Mouse (Mus musculus): ENCODE data around the gene 5730522E02Rik.

The 5730522E02Rik gene

DNA sequence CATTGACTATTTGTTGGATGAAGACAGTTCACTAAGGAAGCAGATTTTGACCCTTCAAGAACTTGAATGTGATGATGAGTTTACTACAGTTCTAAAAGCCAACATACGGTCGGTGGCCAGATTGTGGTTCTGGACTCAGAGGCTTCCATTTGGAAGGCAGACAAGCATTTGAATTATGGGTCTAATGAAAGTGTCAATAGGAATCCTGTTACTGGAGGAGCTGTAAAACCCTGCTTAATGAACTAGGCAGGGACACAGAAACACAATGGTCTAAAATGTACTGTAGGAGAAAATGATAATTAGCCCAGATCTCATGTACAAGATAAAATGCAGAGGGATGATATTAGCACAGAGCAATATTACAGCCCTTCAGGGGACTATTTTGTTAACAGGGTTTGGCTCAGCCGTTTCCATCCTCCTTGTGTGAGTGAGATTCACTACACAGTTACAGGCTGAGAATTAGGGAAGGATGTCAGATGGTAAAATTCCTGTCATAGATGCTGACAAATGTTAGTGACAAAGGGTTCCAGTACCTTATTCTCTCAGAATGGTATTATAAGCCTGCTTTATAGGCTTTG lies 439.5 kb downstream of the 5730522E02Rik start:
- WGBS, result 69% methylated on average over 3 of the region's 3 CpGs

DNA sequence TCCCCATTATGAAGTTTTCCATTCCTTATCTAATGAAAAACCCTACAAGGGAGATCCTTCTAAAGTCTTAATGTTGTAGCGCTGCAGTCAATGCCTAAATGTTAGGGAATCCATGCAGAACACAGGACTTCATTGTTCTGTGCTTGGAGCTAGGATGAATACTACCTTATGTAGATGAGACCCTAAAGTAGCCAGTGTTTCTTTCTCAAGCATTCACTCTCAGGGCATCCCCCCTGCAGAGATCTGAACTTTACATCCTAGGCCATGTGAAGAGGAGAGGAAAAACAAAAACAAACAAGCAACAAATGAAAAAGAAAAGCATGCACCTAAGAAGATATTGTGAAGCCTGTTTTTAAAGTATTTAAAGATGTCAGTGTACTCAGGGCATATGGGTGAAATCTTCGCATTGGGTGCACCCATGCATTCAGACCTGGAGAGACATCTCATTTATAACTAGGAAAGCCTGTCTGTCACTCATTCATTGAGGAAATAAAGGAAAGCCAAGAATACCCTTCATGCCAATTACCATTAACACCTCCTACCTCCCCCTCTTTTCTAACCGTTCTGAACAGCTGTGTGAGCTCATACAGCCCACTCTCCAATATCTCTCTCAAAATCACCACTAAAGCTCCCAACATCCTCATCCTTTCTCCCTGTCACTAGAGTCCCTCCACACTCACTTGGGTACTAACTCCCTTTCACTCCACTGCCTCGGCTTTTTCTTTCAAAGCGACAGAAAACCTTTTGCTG lies 442.8 kb downstream of the 5730522E02Rik start:
- WGBS, result 47% methylated on average over 5 of the region's 5 CpGs

DNA sequence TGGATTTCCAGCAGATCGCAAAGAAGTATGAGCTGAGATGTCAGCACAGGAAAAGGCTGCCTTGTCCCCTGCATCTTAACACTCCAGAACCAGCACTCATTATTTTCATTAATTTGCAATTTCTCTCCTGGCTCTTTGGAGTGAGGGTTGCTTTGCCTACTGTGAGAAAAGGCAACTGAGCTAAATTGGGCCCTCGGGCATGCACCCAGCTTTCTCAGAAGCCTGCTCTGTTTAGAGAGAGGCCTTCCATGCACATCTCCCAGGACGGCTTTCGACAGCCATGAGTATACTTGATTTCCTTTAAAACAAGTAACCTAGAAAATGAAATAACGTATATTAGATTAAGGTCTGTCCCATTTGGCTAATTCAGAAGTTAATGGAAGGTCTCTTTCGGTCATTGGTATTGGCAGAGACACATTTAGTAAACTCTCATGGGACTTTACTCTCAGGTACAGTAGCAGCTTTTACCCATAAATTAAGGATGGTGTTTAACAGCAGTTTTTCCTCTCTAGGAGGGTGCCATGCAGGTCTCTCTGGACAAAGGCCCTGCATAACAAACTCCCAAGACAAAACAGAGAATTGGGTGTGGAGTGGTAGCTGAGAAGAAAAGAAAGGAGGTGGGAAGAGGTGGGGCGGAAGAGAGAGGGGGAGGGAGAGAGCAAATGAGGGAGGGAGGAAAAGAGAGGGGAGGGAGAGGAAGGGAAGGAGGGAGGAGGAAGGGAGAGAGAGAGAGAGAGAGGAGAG lies 457.2 kb downstream of the 5730522E02Rik start:
- 68% methylated on average over 7 of the region's 7 CpGs for WGBS

DNA sequence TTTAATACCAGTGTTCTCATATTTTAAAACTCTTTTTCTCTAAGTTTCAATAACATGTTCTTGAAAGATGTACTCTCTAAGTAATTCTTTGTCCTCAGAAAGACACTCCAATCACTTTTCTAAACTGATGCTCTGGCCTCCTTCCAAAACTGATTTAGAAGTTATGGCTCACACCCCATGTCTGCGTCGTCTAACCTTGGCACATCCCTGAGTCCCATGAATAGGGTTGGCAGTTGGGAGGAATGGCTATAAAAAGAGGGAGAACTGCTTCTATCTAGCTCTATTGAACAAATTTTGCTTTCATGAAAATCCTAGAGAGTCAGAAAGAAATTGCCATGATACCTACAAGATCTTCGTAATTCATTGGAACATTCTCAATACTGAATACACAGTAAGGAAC lies 458.1 kb downstream of the 5730522E02Rik start:
- 45% methylated on average over 3 of the region's 3 CpGs for WGBS

DNA sequence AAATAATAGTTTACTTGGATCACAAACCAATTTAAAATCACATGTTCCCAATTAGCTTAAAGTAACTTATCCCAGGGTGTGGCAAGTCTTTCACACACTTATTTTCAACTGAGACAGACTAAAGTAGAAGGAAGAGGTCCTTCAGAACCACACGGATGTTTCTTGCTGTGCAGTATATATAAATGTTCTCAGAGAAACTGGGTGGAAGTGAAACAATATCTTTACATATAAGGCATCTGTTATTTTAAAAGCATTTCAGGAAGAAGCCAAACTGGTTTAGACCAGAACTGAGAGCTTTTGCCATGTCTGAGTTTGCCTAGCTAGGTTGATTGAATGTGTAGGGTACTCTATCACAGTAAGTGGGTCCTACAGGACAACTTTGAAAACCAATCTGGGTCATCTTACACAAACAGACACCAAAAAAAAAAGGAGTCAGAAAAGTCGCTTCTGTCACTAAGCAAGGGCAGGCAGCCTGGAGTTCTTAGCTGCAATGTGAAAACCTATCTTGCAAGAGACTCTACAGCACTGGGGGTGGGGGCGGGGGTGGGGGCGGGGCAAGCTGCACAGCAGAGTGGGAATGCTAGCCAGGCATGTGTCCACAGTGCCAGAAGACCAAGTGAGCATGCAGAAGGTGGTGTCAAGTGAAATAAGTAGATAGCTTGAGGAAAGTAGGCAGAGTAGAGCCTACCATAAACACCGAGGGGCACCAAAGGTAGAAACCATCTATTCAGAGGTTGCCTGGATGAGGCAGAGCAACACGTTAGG lies 463.3 kb downstream of the 5730522E02Rik start:
- WGBS, result 50% methylated on average over 6 of the region's 6 CpGs

DNA sequence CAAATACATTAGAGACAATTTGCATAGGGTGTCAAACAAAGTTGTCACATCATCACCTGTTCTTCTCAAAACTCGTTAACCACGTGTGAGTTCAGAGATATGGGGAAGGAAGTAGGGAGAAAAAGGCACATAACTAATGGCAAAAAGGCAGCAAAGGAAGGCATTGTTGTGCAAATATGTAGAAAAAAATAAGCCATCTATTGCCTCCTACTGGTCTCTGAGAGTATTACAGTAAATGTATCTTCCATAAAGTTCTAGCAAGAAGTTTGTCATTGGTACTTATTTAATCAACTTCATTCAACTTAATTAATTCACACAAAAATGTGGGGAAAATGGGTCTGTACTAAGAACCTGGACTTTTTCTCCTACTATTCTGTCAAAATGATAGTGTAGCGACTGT lies 466.9 kb downstream of the 5730522E02Rik start:
- 81% methylated on average over 3 of the region's 3 CpGs for WGBS

DNA sequence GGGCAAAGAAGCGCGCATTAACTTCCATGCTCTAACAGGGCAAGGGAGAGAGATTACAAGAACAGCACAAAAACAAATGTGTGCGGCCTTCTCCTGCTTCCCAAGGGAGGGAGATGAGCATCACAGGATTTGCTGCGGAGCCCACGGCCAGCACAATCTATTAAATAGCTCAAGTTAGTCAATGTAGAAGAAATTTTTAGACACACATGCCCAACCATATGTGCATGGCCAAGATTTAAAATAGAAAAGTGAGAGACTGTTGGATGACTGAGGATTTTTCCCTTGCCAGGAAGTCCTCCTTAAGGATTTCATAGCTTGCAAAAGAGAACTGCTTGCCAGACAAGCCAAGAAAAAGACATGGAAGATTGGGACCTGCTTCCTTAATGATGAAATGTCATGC lies 473.3 kb downstream of the 5730522E02Rik start:
- 60% methylated on average over 5 of the region's 5 CpGs for WGBS

DNA sequence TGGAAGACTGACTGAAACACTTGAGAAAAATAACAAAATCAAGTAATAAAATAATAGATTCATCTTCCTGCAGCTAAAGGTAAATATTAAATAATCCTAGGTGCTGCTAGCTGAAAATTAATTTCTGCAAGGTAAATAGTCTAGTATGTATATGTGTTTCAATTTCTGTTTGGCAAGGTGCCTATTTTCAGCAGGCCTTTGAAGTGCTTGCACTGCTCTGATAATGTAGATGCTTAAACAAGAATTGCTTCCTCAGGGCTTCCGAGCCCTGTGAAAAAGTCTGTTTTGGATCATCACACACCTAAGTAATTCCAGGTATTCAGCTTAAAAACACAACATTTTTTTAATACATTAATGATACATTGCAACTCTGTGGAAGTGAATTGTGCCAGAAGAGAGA lies 481.1 kb downstream of the 5730522E02Rik start:
- WGBS, result 88% methylated on average over 1 of the region's 1 CpGs

DNA sequence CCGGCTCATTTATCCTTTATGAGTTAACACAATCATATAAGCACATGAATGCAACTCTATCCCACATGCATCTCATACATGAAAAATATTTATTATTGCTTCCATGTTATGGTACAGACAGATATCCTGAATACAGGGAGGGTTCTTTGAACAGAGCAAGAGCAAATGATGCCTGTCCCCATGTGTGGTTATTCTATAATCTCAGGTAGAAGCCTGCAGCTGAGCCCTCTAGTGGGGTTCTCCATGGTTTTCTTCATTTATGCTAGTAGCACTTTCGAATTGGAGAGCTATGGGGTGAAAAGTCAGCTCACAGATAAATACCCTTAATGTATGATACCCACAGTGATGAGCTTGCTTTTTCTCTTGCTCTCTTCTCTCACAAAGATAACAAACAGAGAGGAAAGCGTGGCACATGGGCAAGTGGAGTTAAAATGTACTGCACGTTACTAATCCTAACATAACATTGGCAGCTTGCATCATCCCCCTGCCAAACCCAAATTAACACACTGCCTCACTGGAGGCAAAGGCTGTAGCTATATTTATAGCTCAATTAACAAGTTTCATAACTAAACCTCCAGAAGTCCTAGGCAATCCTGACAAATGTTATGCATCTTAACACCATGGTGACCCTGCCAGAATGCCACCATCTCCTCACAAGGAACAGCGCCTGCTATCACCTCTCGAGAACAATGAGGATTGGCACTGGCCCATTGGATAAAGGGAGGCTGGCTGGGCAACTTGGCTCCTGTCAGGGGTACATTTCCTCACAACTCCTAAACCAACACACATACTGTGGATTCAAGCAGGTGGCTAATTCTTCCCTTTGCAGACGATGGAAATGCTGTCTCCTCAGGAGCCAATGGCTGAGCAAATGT lies 494.9 kb downstream of the 5730522E02Rik start:
- WGBS, result 39% methylated on average over 7 of the region's 7 CpGs

DNA sequence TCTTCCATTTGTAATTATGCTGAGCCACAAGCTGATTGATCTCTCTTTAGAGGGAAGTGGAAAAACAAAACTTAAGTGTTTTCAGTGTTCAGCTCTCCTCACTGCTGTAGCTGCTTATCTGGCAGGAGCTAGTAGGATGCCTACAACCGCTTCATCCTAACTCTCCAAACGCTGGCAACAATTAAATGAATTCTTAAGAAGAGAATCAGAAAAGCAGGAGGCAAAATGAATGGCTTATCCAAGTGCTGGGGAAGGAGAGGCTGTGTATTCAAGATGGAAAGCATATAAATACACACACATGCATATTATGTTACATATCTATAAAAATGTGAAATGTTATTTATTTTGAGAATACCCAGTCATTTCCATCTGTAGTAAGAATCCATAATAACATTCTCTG lies 500.0 kb downstream of the 5730522E02Rik start:
- WGBS, result 24% methylated on average over 2 of the region's 2 CpGs

DNA sequence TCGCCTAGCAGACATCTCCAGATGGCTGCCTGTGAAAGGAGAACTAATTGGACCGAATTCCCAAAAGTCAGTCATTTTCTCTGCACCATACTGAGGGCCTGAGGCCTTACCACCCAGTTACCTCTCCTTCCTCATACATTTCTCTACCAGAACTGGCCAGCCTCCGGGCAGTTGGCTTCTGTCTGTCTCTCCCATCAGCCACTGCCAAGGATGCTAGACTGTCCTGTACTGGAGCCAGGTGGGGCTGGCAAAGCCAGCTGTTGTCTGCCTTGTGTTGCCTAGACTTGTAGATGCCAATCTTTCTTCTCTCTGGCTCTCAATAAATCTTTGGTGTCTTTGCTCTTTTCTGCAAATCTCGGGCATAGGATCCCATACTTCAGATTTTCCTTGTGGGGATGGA lies 500.7 kb downstream of the 5730522E02Rik start:
- 46% methylated on average over 4 of the region's 4 CpGs for WGBS

DNA sequence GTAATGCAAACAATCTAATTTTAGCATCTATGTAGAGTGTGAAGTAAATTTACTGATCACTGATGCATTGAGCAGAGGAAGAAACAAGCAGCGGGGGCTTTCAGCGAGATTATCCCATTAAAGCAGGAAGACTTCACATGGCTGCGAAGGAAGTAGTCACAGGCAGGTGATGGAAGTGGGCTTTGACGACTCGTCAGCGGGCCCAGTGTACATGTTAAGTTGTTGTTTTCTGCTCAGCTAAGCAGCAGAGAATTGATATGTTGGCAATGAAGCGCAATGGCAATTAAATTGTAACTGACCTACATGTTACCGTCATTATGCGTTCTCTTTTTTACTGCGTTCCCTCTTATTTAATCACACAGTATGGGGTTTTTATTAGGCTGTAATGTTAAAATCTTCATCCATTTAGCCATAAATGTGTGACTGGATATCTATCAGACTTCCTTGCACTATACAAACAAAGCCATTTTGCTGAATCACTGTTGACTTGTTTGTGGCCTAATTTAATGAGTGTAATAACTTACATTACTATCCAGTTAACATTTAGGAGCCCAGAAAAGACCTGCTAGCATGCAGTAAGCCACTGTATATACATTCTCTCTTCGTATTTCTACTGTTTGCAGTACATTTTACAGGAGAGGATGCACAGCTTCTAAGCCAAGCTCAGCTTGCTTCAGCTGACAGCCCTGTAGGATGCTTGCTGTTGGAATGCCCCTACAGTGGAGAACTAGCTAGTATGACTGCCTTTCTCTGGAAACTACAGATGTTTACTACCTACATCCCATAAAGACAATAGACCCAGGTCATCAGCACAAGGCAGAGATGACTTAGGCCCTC lies 506.0 kb downstream of the 5730522E02Rik start:
- WGBS, result 59% methylated on average over 11 of the region's 11 CpGs

DNA sequence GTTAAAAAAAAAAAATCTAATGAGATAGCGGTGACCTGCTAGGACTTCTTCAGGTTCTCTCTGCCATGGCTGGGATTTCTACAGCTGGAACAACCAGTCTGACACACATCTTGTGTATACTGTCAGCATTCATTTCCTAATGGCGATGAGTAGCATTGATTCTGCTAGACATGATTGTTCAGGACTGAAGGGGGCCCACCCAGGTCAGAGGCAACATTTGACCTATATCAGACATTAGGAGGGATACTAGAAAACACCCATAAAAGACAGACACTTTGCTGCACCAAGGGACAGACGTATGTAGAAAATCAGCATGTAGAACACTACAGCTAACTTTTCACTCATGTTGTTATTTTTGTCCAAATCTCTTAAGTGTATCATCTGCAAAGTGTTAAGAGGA lies 507.8 kb downstream of the 5730522E02Rik start:
- WGBS, result 82% methylated on average over 3 of the region's 3 CpGs

DNA sequence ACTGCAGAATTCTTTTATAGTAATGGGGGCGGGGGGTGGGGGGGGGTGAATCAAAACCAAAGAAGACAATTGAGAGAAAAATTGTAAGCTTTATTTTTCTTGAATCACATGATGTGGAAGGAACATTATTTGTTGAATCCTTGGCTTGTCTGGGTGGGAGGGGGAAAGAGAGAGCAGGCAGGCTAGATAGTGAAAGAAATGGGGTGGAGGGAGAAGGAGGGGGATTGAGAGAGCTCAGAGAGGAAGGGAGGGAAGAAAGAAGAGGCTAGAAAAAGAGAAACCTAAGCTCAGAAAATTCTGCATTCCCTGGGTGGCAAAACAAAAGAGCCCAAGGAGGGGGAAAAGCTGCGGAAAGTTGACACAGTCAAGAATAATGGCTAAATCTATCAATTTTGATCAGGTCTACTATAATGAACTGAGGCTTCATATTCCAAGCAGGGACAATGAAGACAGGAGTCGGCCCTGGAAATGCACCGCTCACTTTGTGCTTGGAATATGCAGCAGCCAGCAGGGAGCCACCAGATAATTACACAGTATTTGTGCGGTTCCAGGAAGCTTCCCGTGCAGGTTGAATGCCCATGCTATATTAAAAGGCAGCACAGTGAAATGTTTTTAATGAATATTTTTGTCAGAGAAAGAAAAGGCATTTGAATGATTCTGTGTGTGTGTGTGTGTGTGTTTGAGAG lies 512.9 kb downstream of the 5730522E02Rik start:
- WGBS, result 32% methylated on average over 6 of the region's 6 CpGs

DNA sequence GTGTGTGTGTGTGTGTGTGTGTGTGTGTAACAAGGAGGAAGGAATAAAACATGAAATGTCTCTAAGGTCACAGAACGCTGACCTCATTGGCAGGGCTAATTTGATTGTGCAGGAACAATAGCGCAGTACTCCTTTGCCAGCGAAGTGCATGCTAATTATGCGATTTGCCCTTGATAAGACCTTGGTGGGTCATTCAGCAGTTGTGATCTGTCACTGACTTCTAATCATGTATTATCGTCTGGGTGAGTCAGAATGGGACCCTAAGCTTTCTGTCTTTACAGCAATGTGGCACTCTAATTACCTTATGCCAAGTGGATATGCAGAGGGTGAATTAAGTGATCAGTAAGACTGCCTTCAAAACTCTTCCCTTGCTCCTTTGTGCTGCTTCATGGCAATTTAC lies 514.4 kb downstream of the 5730522E02Rik start:
- whole genome bisulfite sequencing, result 71% methylated on average over 5 of the region's 5 CpGs

DNA sequence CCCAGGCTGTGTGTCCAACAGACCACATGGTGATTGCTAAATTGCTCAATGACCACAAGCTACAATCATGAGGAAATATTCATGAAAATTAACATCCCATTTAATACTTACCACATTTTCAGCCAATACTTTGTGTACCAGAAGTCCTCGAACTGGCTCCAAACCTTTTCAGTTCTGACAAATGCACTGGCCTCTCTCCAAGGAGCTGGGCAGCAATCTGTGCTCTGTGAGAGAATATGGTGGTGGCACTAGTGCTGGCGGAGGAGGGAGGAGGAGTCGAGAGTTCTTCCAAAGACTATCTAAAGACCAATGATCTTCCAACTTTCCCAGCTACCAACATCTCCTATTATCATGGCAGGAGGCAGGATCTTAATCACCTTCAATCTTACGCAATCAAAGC lies 525.8 kb downstream of the 5730522E02Rik start:
- WGBS, result 49% methylated on average over 4 of the region's 4 CpGs

DNA sequence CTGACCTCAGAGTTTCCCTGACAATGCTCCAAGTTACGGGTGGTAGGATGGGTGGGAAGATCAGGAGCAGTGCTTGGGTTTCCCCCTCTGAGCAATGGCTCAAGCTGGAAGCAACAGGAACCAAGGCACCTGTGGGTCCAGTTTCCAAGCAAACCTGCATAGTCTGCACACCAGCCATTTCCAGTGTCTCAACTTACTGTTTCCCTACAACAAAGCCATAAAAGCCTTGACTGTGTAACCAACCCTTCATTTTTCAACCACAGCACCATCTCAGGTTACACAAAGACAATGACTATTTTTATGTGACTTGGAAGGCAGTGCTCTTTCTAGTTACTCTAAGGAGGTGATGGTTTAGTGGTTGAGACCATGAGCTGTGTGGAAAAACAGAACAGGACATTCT lies 530.7 kb downstream of the 5730522E02Rik start:
- WGBS, result 94% methylated on average over 1 of the region's 1 CpGs

DNA sequence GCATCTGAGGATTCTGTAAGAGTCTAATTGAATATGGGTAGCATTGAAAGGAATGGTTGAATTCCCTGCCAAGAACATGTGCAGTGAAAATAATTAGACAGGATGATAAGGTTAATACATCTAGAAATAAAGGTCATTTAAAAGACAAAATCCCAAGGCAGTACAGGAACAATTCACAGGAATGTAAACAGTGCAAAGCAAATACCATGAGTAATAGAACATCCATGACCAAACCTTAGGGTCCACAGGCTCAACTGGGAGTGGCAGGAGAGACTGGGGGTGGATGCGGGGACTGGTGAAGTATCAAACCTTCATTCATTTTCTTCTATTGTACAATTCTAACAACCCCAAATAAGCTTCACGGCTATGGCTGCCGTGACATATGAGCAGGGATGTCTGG lies 536.4 kb downstream of the 5730522E02Rik start:
- WGBS, result 87% methylated on average over 3 of the region's 3 CpGs

DNA sequence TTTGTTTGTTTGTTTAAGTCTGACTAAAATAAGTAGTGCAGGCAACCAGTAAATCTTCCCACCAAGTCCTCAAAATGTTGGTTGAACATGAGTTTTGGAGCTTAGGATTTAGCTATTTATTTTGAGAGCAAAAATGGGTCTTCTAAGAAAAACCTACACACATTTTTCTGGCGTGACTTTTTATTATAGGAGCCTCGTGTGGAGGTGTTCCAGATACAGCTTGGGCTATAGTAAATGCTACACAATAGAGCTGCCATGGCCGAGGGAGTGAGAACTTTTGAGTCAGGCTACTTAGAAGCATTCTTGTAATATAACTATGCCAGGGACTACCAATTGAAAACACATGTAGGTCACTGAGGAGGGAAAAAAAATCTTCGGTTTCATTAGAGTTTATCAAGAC lies 540.5 kb downstream of the 5730522E02Rik start:
- 39% methylated on average over 4 of the region's 4 CpGs for whole genome bisulfite sequencing
